Mouse (Mus musculus) intestine, embryonic 16.5 days (tissue): ENCODE measurements around the gene 5330417H12Rik. TPM values are rescaled to one million over a fixed set of nuclear protein-coding genes. Genes with fewer than 3 reads are reported as not detected.

Experiments
- ATAC-seq: fragments of 200-750 bp; cut with Nextera tagmentation; 2 replicates; pipeline ENCODE4 v1.8.0; 2017; ENCODE audit warnings: moderate TSS enrichment, moderate library complexity
- H3K27ac ChIP-seq: fragments of 300-500 bp; sonication (generic); 2 replicates; pipeline ENCODE4 v1.5.1; 2014; ENCODE audit warnings: mild to moderate bottlenecking, low read length
- H3K27me3 ChIP-seq: fragments of 300-500 bp; sonication (generic); replicated peaks from 2 replicates; pipeline ENCODE4 v1.6.1; 2014; ENCODE audit warnings: low read length, control low read depth, mixed read lengths; ENCODE audit not compliant: control insufficient read depth, insufficient read depth
- H3K36me3 ChIP-seq: fragments of 300-500 bp; sonication (generic); 2 replicates; pipeline ENCODE4 v1.6.1; 2014; ENCODE audit warnings: low read length, control low read depth; ENCODE audit not compliant: control insufficient read depth, insufficient read depth
- H3K4me1 ChIP-seq: fragments of 300-500 bp; sonication (generic); 2 replicates; pipeline ENCODE4 v1.6.1; 2014; ENCODE audit warnings: low read length, control low read depth, mixed read lengths; ENCODE audit not compliant: control insufficient read depth, insufficient read depth
- H3K4me2 ChIP-seq: fragments of 300-500 bp; sonication (generic); 2 replicates; pipeline ENCODE4 v1.6.1; 2014; ENCODE audit warnings: low read depth, low read length, control low read depth
- H3K4me3 ChIP-seq: fragments of 300-500 bp; sonication (generic); 2 replicates; pipeline ENCODE4 v1.5.1; 2014; ENCODE audit warnings: mild to moderate bottlenecking, low read length
- H3K9ac ChIP-seq: fragments of 300-500 bp; sonication (generic); 2 replicates; pipeline ENCODE4 v1.6.1; 2014; ENCODE audit warnings: low read depth, low read length
- H3K9me3 ChIP-seq: fragments of 300-500 bp; sonication (generic); 2 replicates; pipeline ENCODE4 v1.6.1; 2016; ENCODE audit warnings: low read length, control low read depth; ENCODE audit not compliant: control insufficient read depth
- WGBS: fragments of 180-500 bp; shearing (Covaris S2); extraction: QIAGEN DNeasy Blood & Tissue Kit; methylation state at CpG from one replicate; pipeline ENCODE4 v1.1.7; 2014; 5-methylcytosine and 5-hydroxymethylcytosine counted together
- polyA plus RNA-seq: library from polyadenylated mRNA; unstranded; fragments of >200 nt; fragmentation: Nextera tagmentation; extraction: Ambion mirVana; gene quantifications from 2 replicates; pipeline ENCODE4 v1.2.1, GENCODE M21; 2015

The 5330417H12Rik gene
- polyA plus RNA-seq, 1 experiment from 2014 or later = not detected

DNA sequence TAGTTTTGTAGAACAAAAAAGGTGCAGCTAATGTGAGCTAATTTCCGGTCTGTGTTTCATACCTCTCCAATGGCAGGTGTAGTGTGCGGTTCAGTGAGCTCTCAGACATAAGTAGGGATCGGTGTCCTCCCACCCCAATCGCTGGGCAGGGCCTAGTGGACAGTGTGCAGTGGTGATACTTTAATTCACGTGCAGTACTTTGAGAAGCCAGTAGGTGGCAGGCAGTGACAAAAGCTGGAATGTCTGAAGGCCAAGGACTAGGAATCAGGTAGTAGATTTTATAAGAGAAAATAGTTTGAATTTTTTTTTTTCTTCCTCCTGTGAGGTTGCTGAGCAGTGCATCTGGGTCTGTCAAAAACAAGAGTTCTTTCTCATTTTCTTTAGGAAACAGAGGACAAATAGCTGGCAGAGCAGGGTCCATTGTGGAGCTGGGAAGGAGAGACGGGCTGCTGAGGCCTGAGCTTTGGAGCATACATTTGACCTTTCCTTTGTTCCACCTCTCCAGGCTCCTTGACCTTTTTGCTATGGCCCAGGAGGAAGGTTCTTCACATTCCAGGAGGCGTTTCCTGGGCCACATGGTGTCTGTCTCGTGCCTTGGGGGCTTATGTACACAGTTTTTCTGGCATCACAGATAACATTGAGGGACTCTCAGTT lies 36.4 kb upstream of the 5330417H12Rik start:
- Histone ChIP-seq H3K4me2 (no peak overlapping the region), H3K9ac (no peak overlapping the region), H3K9me3 (no peaks in the 10 kb centered on the region), H3K4me1 (peaks cover 29% of the 10 kb centered on the region), H3K4me3 (no peak overlapping the region), H3K27ac (peak overlapping the region; percentile 75), H3K36me3 (no peaks in the 10 kb centered on the region), H3K27me3 (no peaks in the 10 kb centered on the region)
- no peak; the same call in 1 of the 2 replicates for ATAC-seq
- 14% methylated on average over 8 of the region's 8 CpGs for WGBS

DNA sequence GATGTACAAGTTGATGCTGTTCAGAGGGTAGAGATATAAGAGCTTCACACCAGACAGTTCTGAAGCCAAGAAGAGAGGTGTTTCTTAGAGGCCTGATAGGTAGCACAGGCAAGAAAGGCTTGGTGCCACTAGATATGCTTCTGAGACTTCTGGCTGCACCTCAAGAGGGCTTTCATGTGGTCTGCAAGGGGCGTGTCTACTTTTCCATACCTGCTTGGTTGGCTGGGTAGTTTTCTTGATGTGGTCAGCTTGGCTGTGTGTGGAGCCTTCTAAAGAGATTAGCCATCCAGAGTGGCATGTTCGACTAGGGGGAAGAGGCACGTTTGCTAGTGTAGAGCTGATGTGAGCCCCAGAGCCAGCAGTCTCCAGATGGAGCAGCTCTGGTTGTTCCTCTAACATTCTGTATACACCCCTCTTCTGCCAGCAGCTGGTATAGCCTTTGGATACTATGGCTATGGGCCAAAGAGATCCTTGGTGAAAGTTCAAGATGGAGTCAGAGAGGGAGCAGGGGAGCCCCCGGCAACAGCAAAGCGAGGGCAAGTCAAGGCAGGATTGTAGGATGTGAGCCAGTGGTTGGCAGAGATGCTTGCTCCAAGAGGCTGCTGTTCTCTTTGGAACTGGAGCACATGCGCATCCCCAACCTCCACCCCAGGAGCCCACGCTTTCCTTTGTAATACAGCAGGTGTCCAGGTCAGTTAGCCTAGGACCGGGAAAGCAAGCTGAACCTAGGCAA lies 34.4 kb upstream of the 5330417H12Rik start:
- H3K27ac ChIP-seq = no peak overlapping the region
- no peak for ATAC-seq
- WGBS = 79% methylated on average over 8 of the region's 8 CpGs

DNA sequence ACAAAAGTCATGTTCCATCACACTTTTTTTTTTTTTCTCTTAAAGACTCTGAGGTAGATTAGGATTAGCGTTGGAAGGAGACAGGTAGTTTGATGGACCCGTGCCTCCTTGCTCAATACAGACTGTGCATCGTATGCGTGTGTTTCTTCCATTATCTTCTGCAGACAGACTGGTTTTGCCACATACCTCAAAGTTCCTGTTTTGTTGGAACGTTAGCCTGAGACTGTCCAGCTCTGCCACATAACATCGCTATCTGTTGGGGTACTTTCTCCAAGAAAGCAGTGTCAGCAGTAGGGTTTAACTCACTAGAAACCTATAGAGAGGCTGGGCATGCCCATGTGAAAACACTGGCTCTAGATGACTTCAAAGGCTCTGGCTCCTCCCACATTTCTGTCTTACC lies 31.5 kb upstream of the 5330417H12Rik start:
- Histone ChIP-seq H3K36me3 (no peaks in the 10 kb centered on the region), H3K27ac (no peak overlapping the region), H3K9ac (no peak overlapping the region), H3K4me2 (no peak overlapping the region), H3K9me3 (no peaks in the 10 kb centered on the region), H3K4me3 (no peak overlapping the region), H3K4me1 (peaks cover under 1% of the 10 kb centered on the region), H3K27me3 (no peaks in the 10 kb centered on the region)
- ATAC-seq = no peak
- WGBS = 66% methylated on average over 6 of the region's 6 CpGs

More for the DNA sequence above, 34.4 kb upstream of the 5330417H12Rik start:
- H3K9me3 ChIP-seq = no peaks in the 10 kb centered on the region
- H3K36me3 ChIP-seq = no peaks in the 10 kb centered on the region
- no peak overlapping the region for H3K4me3 ChIP-seq
- H3K4me1 ChIP-seq = peaks cover 15% of the 10 kb centered on the region
- H3K9ac ChIP-seq = no peak overlapping the region
- H3K4me2 ChIP-seq = no peak overlapping the region
- H3K27me3 ChIP-seq = no peaks in the 10 kb centered on the region

DNA sequence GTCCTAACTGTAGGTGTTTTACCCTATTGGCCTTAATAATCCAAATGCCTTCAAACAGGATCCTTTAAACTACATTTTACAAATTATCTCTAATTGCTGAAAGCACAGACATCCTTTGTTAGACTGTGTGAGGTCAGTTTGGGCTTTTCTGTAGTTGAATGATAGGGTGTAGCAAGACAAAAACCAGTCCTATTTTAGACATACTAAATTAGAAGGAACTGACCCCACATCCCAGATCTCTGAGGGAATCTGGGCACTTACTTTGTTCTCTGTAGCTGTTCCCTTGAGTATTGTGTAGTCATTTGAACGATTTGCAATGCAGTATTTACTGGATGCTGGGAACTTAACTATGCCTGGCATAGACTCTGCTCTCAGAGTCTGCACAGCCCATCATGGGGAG lies 26.9 kb upstream of the 5330417H12Rik start:
- Histone ChIP-seq H3K9me3 (no peaks in the 10 kb centered on the region), H3K4me2 (no peak overlapping the region), H3K27me3 (no peaks in the 10 kb centered on the region), H3K36me3 (no peaks in the 10 kb centered on the region), H3K4me1 (no peaks in the 10 kb centered on the region), H3K9ac (no peak overlapping the region), H3K4me3 (no peak overlapping the region), H3K27ac (no peak overlapping the region)
- no peak for ATAC-seq
- WGBS = 32% methylated on average over 1 of the region's 1 CpGs

DNA sequence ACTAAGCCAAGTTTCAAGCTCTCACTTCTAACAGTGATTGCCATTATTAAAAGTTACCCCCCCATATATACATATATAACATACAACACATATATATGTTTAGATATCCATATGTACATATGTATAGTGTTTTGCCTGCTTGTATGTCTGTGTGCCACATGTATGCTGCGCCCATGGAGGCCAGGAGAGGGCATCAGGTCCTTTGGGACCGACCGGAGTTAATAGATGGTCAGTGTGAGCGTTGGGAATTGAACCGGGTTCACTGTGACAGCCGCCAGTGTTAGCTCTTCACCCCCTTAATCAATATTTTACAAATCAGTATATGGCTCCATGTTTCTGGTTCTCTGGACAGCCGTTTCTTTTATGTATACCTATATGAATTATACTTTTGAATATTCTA lies 25.0 kb upstream of the 5330417H12Rik start:
- Histone ChIP-seq H3K9me3 (peaks cover 3% of the 10 kb centered on the region; the same call in 1 of the 2 replicates), H3K4me3 (no peak overlapping the region), H3K4me2 (no peak overlapping the region), H3K36me3 (no peaks in the 10 kb centered on the region), H3K27me3 (no peaks in the 10 kb centered on the region), H3K9ac (no peak overlapping the region), H3K27ac (no peak overlapping the region), H3K4me1 (no peaks in the 10 kb centered on the region)
- WGBS = 79% methylated on average over 7 of the region's 7 CpGs
- ATAC-seq = no peak

DNA sequence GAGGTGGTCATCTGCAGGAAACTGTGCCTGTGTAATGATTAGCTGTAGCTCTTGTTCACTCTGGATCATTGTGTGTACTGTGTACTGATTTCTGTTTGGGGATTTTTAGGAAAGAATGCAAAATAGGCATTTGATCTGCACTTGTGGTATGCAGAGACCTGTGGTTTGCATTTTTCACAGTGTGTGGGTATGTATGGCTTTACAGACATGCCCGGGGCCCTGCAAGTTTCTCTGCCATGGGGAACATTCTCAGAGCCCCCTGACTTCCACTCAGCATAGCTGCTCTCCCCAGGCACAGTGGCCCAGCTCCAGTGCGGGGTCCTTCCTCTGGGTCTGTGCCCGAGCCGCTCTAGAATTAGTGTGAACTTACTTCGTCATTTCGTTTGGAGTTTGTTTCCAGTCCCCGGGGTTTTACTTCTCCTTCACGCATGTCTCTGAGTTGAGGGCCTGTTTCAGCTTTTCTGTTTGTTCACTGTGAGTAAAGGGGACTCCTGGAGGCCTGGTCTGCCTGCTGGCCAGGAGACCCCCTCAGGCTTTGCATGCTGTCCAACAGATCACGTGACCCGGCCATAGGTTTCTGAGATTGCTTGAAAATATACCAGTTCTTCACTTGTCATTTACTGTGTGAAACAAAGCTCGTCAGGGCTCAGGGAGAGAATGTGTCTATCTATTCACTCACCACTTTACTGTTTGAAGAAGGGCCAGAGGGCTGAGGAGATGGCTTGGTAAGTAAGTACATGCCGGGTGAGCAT lies 24.2 kb upstream of the 5330417H12Rik start:
- Histone ChIP-seq H3K9ac (no peak overlapping the region), H3K4me2 (no peak overlapping the region), H3K27ac (no peak overlapping the region), H3K4me1 (no peaks in the 10 kb centered on the region), H3K4me3 (no peak overlapping the region), H3K9me3 (peaks cover 6% of the 10 kb centered on the region; the same call in 1 of the 2 replicates), H3K27me3 (no peaks in the 10 kb centered on the region), H3K36me3 (no peaks in the 10 kb centered on the region)
- ATAC-seq = no peak
- 75% methylated on average over 12 of the region's 12 CpGs for WGBS

DNA sequence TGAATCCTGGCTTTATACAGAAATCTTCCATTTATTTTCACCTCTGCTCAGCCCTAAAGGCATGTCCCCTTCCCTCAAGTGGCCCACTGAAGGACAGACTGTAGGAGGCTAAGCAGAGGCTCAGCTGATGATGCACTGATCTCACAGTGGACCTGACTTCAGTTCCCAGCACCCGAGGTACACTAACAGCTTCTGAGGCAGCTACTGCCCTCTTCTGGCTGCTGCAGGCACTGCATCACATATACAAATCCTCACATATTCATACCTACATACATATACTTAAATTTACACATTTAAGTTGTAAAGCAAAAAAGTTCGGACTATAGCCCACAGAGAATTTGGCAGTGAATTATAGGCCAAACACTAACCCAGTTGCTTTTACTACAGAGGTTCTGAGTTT lies 20.0 kb upstream of the 5330417H12Rik start:
- 90% methylated on average over 2 of the region's 2 CpGs for WGBS
- no peak for ATAC-seq

DNA sequence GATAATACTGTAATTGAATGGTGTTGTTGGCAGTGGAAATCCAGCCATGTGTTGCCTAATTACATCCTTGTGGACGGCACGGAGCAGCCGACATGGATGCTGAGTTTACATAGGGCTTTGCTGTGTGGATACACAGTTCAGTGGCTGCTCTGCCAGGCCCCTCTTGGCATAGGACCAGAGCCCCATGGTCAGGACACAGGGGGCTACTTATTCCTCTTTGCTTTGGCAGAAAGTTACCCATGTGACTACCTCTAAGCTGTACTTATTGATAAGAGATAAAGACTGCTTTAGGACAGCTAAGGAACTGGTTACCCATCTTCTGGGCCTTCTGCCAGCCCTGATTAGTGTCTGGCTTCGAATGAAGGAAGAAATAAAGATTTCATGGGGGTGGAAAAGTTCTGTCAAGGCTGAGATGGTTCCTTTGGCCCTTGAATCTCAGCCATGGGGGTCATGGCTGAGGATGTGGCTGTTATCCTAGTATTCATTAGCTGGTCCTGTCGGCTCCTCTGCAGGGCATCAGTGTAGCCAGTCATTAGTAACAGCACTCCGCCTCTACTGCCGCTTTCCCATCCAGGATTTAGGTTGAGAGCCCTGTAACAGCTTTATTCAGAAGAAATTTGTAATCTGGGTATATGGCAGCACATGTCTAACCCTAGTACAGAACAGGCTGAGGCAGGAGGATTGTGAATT lies 17.8 kb upstream of the 5330417H12Rik start:
- H3K9ac ChIP-seq = no peak overlapping the region
- no peak for ATAC-seq
- no peak overlapping the region for H3K27ac ChIP-seq
- no peak overlapping the region for H3K4me2 ChIP-seq
- WGBS = 73% methylated on average over 7 of the region's 7 CpGs
- H3K4me1 ChIP-seq = no peaks in the 10 kb centered on the region
- peaks cover 6% of the 10 kb centered on the region; the same call in 1 of the 2 replicates for H3K9me3 ChIP-seq
- no peaks in the 10 kb centered on the region for H3K27me3 ChIP-seq
- H3K36me3 ChIP-seq = no peaks in the 10 kb centered on the region
- no peak overlapping the region for H3K4me3 ChIP-seq

More for the DNA sequence above, 20.0 kb upstream of the 5330417H12Rik start:
- Histone ChIP-seq H3K9me3 (peaks cover 6% of the 10 kb centered on the region; the same call in 1 of the 2 replicates), H3K4me1 (no peaks in the 10 kb centered on the region), H3K27me3 (no peaks in the 10 kb centered on the region), H3K9ac (no peak overlapping the region), H3K4me2 (no peak overlapping the region), H3K36me3 (no peaks in the 10 kb centered on the region), H3K27ac (no peak overlapping the region), H3K4me3 (no peak overlapping the region)

DNA sequence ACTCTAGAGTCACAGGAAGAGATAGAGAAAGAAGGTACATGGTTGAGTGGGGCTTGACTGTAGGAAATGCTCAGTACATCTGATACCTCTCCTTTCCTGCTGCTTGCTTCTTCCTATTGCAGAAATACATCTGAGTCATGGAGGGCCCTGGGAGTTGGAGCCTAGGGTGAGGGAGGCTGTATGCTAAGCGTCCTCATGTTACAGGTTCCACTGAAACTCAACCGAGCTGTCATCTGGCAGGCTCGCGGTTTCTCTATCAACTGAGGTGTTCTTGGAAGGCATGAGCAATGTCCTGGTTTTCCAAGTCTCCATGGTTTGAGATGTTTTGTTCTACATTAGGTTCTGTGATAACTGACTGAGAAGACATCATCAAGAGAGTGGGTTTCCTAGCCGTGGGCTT lies 13.1 kb upstream of the 5330417H12Rik start:
- H3K27ac ChIP-seq = no peak overlapping the region
- no peak overlapping the region for H3K4me3 ChIP-seq
- no peaks in the 10 kb centered on the region for H3K9me3 ChIP-seq
- H3K9ac ChIP-seq = no peak overlapping the region
- H3K4me1 ChIP-seq = no peaks in the 10 kb centered on the region
- ATAC-seq = no peak
- WGBS = 88% methylated on average over 5 of the region's 5 CpGs
- H3K4me2 ChIP-seq = no peak overlapping the region
- H3K27me3 ChIP-seq = no peaks in the 10 kb centered on the region
- no peaks in the 10 kb centered on the region for H3K36me3 ChIP-seq
